Mouse (Mus musculus): ENCODE results near the gene Ifngr1. TPM values are rescaled to one million over a fixed set of nuclear protein-coding genes. Genes with fewer than 3 reads are reported as not detected.

The Ifngr1 gene
- total RNA-seq, 2 experiments from 2014 or later: 48.1 to 56.9 TPM

GRCm38 (mm10) chr10:19587281-19587680, 4.5 kb upstream of the Ifngr1 start:
- DNase-seq: no peak

- no peak for DNase-seq
Observed at GRCm38 (mm10) chr10:19589626-19590025, 2.1 kb upstream of the Ifngr1 start.

DNA sequence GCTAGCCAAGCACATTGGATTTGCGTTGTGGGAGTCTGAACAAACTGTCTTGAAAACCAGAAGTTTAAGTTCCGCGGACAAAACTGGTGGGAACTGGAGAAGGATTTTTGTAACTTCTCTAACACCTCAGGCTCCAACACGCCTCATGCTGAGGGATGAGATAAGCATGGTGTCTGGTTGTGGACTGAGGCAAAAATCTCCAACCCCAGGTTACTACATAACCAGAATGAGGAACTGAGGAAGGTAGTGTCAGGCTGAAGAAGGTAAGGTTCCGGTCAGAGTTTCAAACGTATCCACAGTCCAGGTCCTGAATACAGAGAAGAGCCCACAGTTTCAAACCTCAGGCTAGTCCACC, 486 bp upstream of the Ifngr1 start:
- DNase-seq: no peak

GRCm38 (mm10) chr10:19592556-19592955, 807 bp downstream of the Ifngr1 start:
- no peak for DNase-seq

- DNase-seq: no peak
Observed at GRCm38 (mm10) chr10:19593296-19593695, 1.5 kb downstream of the Ifngr1 start.

GRCm38 (mm10) chr10:19594201-19594905, 2.6 kb downstream of the Ifngr1 start:
- peak in 1 of 2 experiments; percentile 47 for DNase-seq

DNA sequence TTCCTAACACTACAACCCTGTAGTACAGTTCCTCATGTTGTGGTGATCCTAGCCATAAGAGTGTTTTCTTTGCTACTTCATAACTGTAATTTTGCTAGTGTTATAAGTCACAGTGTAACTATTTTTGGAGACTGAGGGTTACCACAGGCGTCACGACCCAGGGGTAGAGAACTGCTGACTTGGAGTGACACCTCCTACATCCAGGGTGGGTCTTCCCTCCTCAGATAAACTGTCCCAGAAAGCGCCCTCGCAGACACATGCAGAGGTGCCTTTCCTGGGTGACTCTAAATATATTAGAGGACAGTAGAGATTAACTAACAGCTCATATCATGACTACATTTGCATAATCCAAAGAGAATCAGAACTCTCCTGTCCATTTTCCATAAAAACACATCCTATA, 5.1 kb downstream of the Ifngr1 start:
- DNase-seq: no peak

GRCm38 (mm10) chr10:19598091-19598490, 6.3 kb downstream of the Ifngr1 start:
- DNase-seq: no peak

GRCm38 (mm10) chr10:19599331-19600092, 7.8 kb downstream of the Ifngr1 start:
- DNase-seq: no peak

- DNase-seq: no peak
Observed at GRCm38 (mm10) chr10:19600093-19600420, 8.3 kb downstream of the Ifngr1 start.

- DNase-seq: peak in 1 of 2 experiments; percentile 74
Observed at GRCm38 (mm10) chr10:19601502-19601901, 9.8 kb downstream of the Ifngr1 start.

DNA sequence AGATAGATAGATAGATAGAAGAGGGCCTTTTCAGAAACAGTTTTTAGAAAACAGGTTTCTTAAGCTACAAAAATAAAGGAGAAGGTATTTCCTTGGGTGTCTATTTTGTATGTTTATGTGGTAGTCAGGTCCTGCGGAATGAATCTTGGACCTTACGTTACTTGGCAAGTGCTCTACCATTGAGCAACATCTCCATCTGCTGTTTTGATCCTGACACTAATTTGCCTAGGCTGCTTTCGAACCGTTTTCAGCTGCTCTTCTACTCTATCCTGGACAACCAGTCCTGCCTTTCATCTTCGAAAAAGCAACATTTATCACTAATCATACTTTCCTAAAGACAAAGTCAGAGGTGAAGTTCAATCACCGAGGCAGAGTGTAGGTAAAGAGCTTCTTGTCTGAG, 11.5 kb downstream of the Ifngr1 start:
- peak in 1 of 2 experiments; percentile 51 for DNase-seq

DNA sequence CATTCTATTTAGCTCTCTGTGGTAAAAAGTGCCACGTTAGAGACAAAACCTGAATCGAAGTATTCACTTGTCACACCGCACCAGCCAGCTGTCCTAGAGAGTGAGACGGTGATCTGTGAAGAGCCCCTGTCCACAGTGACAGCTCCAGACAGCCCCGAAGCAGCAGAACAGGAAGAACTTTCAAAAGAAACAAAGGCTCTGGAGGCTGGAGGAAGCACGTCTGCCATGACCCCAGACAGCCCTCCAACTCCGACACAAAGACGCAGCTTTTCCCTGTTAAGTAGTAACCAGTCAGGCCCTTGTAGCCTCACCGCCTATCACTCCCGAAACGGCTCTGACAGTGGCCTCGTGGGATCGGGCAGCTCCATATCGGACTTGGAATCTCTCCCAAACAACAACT, 17.4 kb downstream of the Ifngr1 start:
- no peak for DNase-seq

- no peak for DNase-seq
Observed at GRCm38 (mm10) chr10:19611616-19612015, 19.9 kb downstream of the Ifngr1 start.

- peak; percentile 54 to 67 for DNase-seq
Observed at GRCm38 (mm10) chr10:19613111-19613753, 21.5 kb downstream of the Ifngr1 start.

- DNase-seq: no peak
Observed at GRCm38 (mm10) chr10:19619736-19620135, 28.0 kb downstream of the Ifngr1 start.

DNA sequence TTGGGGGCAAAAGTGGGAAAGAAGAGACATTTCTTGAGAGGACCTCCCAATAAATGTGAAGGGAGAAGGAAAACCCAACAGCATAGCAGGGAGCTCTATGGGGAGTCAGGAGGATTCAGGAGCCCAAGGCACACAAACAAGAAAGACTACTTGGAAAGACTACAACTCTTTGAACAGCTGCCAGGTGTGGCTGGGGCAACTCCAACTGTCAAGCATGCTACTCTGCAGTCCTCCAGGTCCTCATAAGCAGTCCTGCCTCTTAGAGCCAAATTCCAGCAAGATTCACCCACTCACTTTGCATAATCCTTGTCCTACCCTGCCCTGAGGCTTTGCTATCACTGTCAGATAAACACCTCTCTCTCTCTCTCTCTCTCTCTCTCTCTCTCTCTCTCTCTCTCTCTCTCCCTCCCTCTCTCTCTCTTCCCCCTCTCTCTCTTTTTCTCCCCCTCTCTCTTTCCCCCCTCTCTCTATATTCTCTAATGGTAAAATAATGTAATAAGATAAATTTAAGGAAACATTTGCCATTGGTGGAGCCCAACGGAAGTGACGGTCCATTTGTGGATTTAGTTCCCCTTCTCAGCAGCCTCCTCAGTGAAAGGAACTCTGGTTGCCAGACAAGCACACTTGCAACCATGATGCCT, 29.8 kb downstream of the Ifngr1 start, which contains the start of gene Il22ra2:
Il22ra2 (plus strand) TSS at position 591 of the 641 bp plus-strand sequence.
- DNase-seq: no peak

DNA sequence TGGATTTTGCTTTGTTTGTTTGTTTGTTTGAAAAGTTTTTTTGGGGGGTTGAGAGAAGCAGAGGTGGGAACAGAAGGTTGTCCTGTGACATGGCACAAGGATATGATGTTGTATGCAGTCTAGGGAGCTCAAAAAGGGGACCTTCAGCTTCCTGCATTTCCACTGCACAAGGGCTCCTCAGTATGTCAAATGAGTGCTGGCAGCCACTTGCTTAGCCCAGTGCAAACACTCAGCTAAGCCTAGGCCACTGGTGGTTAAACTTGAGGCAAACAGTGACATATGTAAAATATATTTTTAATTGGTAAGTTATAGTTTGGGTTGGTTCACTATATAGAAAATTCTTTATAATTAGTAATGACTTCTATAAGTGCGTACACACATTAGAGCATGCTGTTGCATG, 32.9 kb downstream of the Ifngr1 start:
- no peak for DNase-seq

DNA sequence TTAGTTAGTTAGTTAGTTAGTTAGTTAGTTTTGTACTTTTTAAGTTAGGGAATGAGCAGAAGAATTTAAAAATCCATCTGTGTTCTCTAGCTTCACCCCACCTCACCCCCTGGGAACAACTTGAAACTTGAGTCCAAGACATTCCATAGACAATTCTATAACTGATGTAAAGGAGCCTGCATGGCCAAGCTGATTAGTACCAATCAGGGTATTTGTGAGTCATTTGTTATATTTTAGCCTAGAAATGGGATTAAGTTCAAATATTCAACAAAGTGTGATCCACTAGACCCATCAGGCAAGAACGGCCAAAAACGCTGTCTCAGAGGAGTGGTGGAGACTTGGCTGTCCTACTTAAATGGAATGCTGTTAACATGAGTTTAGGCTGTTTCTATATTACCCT, 35.6 kb downstream of the Ifngr1 start:
- no peak for DNase-seq

GRCm38 (mm10) chr10:19627748-19628147, 36.0 kb downstream of the Ifngr1 start:
- peak; percentile 67 to 78 for DNase-seq

- DNase-seq: no peak
Observed at GRCm38 (mm10) chr10:19631616-19632195, 40.0 kb downstream of the Ifngr1 start.

- no peak for DNase-seq
Observed at GRCm38 (mm10) chr10:19638851-19639250, 47.1 kb downstream of the Ifngr1 start.

Measured in heart, adult 18-20 months (tissue).